Mouse (Mus musculus) megakaryocyte, embryonic 14.5 days (primary cell): Measurements from ENCODE around the gene Irf1. TPM values are rescaled to one million over a fixed set of nuclear protein-coding genes. Genes with fewer than 3 reads are reported as not detected.
"Not testable (repeated sequence)": the region's sequence is repeated elsewhere in the genome, so short reads cannot be mapped to it uniquely, and the experiment has no call there.

Experiments used
- H3K27me3 ChIP-seq: replicated peaks from 2 replicates; pipeline ENCODE3; 2012; ENCODE audit warnings: inconsistent platforms
- H3K36me3 ChIP-seq: replicated peaks from 2 replicates; pipeline ENCODE3; 2012; ENCODE audit warnings: low read length, inconsistent platforms, mixed read lengths
- H3K4me1 ChIP-seq: 2 replicates; pipeline ENCODE4 v1.6.1; 2012; ENCODE audit warnings: inconsistent platforms
- H3K4me3 ChIP-seq: replicated peaks from 2 replicates; pipeline ENCODE3; 2012; ENCODE audit warnings: moderate library complexity, mild to moderate bottlenecking, inconsistent platforms
- H3K9me3 ChIP-seq: 2 replicates; pipeline ENCODE4 v1.6.1; 2012; ENCODE audit warnings: inconsistent platforms
- FLI1 ChIP-seq: IDR thresholded peaks from 2 replicates; pipeline ENCODE4 v1.6.1; 2012; ENCODE audit warnings: low read length, inconsistent platforms, mixed read lengths
- GATA1 ChIP-seq: IDR thresholded peaks from 3 replicates; pipeline ENCODE4 v1.6.1; 2012; ENCODE audit warnings: mixed read lengths, low read length, inconsistent platforms, borderline replicate concordance
- polyA plus RNA-seq: library from polyadenylated mRNA; stranded (reverse); fragments of >175 nt; gene quantifications from 2 replicates; pipeline ENCODE4 v1.2.3, GENCODE M21; 2012; ENCODE audit warnings: low replicate concordance; ENCODE audit not compliant: insufficient read depth

Gene Irf1
- polyA plus RNA-seq, 1 experiment, result 5.1 TPM

- peaks cover 13% of the 10 kb centered on the region for H3K4me1 ChIP-seq
- peaks cover 4% of the 10 kb centered on the region for H3K27me3 ChIP-seq
- TF ChIP-seq FLI1, result no peak
- TF ChIP-seq GATA1, result no peak
- H3K36me3 ChIP-seq, result no peaks in the 10 kb centered on the region
- H3K9me3 ChIP-seq, result no peaks in the 10 kb centered on the region
- H3K4me3 ChIP-seq, result no peak overlapping the region
Measured at GRCm38 (mm10) chr11:53742353-53742752, 27.5 kb upstream of the Irf1 start.

DNA sequence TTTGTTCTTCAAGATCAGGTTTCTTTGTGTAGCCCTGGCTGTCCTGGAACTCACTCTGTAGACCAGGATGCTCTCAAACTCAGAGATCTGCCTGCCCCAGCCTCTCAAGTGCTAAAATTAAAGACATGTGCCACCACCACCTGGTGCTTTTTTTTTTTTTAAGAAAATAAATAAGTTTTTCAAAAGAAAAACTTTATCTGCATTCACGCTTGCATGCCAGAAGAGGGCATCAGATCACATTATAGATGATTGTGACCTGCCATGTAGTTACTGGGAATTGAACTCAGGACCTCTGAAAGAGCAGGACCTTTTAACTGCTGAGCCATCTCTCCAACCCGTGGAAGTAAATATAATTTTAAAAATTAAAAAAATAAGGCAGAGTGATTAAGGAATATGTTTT lies 24.6 kb upstream of the Irf1 start:
- H3K36me3 ChIP-seq, result no peaks in the 10 kb centered on the region
- H3K4me1 ChIP-seq, result peaks cover 26% of the 10 kb centered on the region
- H3K9me3 ChIP-seq, result no peaks in the 10 kb centered on the region
- H3K4me3 ChIP-seq, result no peak overlapping the region
- H3K27me3 ChIP-seq, result peaks cover 4% of the 10 kb centered on the region
- no peak for TF ChIP-seq GATA1
- TF ChIP-seq FLI1, result no peak

GRCm38 (mm10) chr11:53747985-53748384 lies 21.8 kb upstream of the Irf1 start:
- no peaks in the 10 kb centered on the region for H3K36me3 ChIP-seq
- TF ChIP-seq FLI1, result no peak
- TF ChIP-seq GATA1, result no peak

GRCm38 (mm10) chr11:53748614-53749013 lies 21.2 kb upstream of the Irf1 start:
- Histone ChIP-seq H3K4me1 (peaks cover 22% of the 10 kb centered on the region), H3K9me3 (peaks cover 14% of the 10 kb centered on the region), H3K36me3 (no peaks in the 10 kb centered on the region), H3K27me3 (peaks cover 9% of the 10 kb centered on the region), H3K4me3 (no peak overlapping the region)
- TF ChIP-seq GATA1 (no peak), FLI1 (no peak)

More at GRCm38 (mm10) chr11:53747985-53748384, 21.8 kb upstream of the Irf1 start:
- H3K9me3 ChIP-seq, result peaks cover 7% of the 10 kb centered on the region
- no peak overlapping the region for H3K4me3 ChIP-seq
- peaks cover 7% of the 10 kb centered on the region for H3K27me3 ChIP-seq
- peaks cover 22% of the 10 kb centered on the region for H3K4me1 ChIP-seq

DNA sequence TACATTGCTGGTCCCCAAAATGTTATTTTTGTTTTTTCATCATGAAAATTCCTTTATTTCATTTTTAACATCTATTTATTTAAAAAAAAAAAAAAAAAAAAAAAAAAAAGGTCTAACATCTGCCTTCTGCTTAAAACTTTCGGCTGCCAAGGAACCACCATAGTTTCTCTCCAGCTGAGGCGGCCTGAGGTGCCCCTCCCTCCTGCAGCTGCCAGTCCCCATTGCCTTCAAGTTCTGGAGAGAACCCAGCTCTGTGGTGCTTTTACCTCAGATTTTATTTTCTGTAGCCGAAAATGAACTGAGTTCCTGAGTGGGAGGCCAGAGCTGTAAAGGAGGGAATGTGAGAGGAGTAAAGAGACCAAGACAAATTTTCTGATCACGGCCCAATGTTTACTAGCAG lies 20.5 kb upstream of the Irf1 start:
- peaks cover 14% of the 10 kb centered on the region for H3K9me3 ChIP-seq
- peaks cover 7% of the 10 kb centered on the region for H3K27me3 ChIP-seq
- peaks cover 22% of the 10 kb centered on the region for H3K4me1 ChIP-seq
- H3K36me3 ChIP-seq, result no peaks in the 10 kb centered on the region
- H3K4me3 ChIP-seq, result no peak overlapping the region
- TF ChIP-seq FLI1 (no peak), GATA1 (no peak)

- TF ChIP-seq FLI1 (no peak), GATA1 (no peak)
- Histone ChIP-seq H3K4me1 (peaks cover 22% of the 10 kb centered on the region), H3K27me3 (peaks cover 4% of the 10 kb centered on the region), H3K9me3 (peaks cover 14% of the 10 kb centered on the region), H3K4me3 (no peak overlapping the region), H3K36me3 (no peaks in the 10 kb centered on the region)
Measured at GRCm38 (mm10) chr11:53749716-53750352, 20.0 kb upstream of the Irf1 start.

- H3K9me3 ChIP-seq, result peaks cover 14% of the 10 kb centered on the region
- no peaks in the 10 kb centered on the region for H3K36me3 ChIP-seq
- peaks cover 4% of the 10 kb centered on the region for H3K27me3 ChIP-seq
- H3K4me1 ChIP-seq, result peaks cover 25% of the 10 kb centered on the region
- no peak for TF ChIP-seq FLI1
- TF ChIP-seq GATA1, result no peak
- no peak overlapping the region for H3K4me3 ChIP-seq
Measured at GRCm38 (mm10) chr11:53755011-53755595, 14.7 kb upstream of the Irf1 start.

- Histone ChIP-seq H3K9me3 (peaks cover 10% of the 10 kb centered on the region), H3K27me3 (peaks cover 4% of the 10 kb centered on the region), H3K36me3 (no peaks in the 10 kb centered on the region), H3K4me1 (peaks cover 43% of the 10 kb centered on the region), H3K4me3 (no peak overlapping the region)
- TF ChIP-seq GATA1 (no peak), FLI1 (no peak)
Measured at GRCm38 (mm10) chr11:53757612-53758011, 12.2 kb upstream of the Irf1 start.

GRCm38 (mm10) chr11:53758033-53758432 lies 11.8 kb upstream of the Irf1 start:
- H3K27me3 ChIP-seq, H3K4me3 ChIP-seq, H3K9me3 ChIP-seq, H3K36me3 ChIP-seq: not testable (repeated sequence)
- peaks cover 48% of the 10 kb centered on the region for H3K4me1 ChIP-seq

- Histone ChIP-seq H3K27me3 (no peaks in the 10 kb centered on the region), H3K4me3 (no peak overlapping the region), H3K9me3 (no peaks in the 10 kb centered on the region), H3K4me1 (peaks cover 56% of the 10 kb centered on the region), H3K36me3 (no peaks in the 10 kb centered on the region)
- no peak for TF ChIP-seq FLI1
- no peak for TF ChIP-seq GATA1
Measured at GRCm38 (mm10) chr11:53758791-53759351, 10.9 kb upstream of the Irf1 start.
